Mouse (Mus musculus) cerebellum, adult 2 months (tissue): ENCODE data around the gene Gng12. TPM values are rescaled to one million over a fixed set of nuclear protein-coding genes. Genes with fewer than 3 reads are reported as not detected.
"Not testable (repeated sequence)": the region's sequence is repeated elsewhere in the genome, so short reads cannot be mapped to it uniquely, and the experiment has no call there.

ENCODE experiments used
- DNase-seq, 2 experiments: peaks; one replicate each; pipeline ENCODE4 v3.0.0; 2021
- H3K27ac ChIP-seq: fragments of 200-500 bp; 2 replicates; pipeline ENCODE4 v1.5.1; 2012; ENCODE audit warnings: low read length, control low read depth, inconsistent platforms; ENCODE audit not compliant: insufficient read depth
- H3K27me3 ChIP-seq: fragments of 200-500 bp; 2 replicates; pipeline ENCODE4 v1.6.1; 2012; ENCODE audit warnings: inconsistent platforms, mild to moderate bottlenecking, low read length, moderate library complexity; ENCODE audit not compliant: control insufficient read depth, insufficient read depth
- H3K4me1 ChIP-seq: fragments of 200-500 bp; 2 replicates; pipeline ENCODE4 v1.6.1; 2011; ENCODE audit warnings: low read length; ENCODE audit not compliant: control insufficient read depth, insufficient read depth
- H3K4me3 ChIP-seq: fragments of 200-500 bp; replicated peaks from 2 replicates; pipeline ENCODE3; 2011; ENCODE audit warnings: mild to moderate bottlenecking, low read depth, low read length, control low read depth; ENCODE audit not compliant: insufficient read depth
- CTCF ChIP-seq: fragments of 200-500 bp; IDR thresholded peaks from 2 replicates; pipeline ENCODE4 v1.5.1; 2011; ENCODE audit warnings: low read depth, mild to moderate bottlenecking, control low read depth, low read length, moderate library complexity, borderline replicate concordance; ENCODE audit not compliant: insufficient read depth
- POLR2A ChIP-seq: fragments of 200-500 bp; IDR thresholded peaks from 2 replicates; pipeline ENCODE4 v1.6.1; 2011; ENCODE audit warnings: low read length, control low read depth, borderline replicate concordance; ENCODE audit not compliant: insufficient read depth
- WGBS: fragments of 180-500 bp; shearing (Covaris S2); methylation state at CpG from one replicate; pipeline ENCODE4 v1.1.7; 2018; 5-methylcytosine and 5-hydroxymethylcytosine counted together
- polyA plus RNA-seq: library from polyadenylated mRNA; depleted of rRNA; stranded (reverse); fragments of >200 nt; gene quantifications from 2 replicates; pipeline ENCODE4 v1.2.3, GENCODE M21; 2012

Gng12 gene
- polyA plus RNA-seq, 1 experiment = 38.1 TPM

- WGBS = 58% methylated on average over 2 of the region's 2 CpGs
- no peaks in the 10 kb centered on the region for H3K4me1 ChIP-seq
- TF ChIP-seq POLR2A (no peak), CTCF (no peak)
- no peaks in the 10 kb centered on the region for H3K27me3 ChIP-seq
- DNase-seq = no peak
- no peak overlapping the region for H3K4me3 ChIP-seq
- H3K27ac ChIP-seq = no peak overlapping the region
Observed at GRCm38 (mm10) chr6:67030416-67030815, 134.2 kb downstream of the Gng12 start.

DNA sequence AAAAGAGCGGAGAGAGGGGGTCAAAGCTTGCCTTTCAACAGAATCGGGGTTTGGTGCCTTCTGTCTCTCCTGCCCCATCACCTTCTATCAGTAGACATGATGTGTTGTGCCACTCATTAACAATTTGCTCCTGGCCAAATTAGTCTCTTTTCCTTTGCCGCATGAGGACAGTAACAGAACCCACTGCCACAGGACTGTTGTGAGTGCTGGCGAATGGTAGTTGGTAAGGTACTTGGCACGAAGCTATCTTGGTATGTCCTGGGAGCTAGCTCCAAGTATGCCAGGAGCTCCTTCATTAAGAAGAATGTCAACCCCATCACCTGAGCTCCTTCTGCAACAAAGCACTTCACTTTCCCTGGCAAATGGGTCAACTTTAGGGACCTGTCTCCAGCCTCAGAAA, 134.6 kb downstream of the Gng12 start:
- DNase-seq = no peak
- TF ChIP-seq POLR2A (no peak), CTCF (no peak)
- peaks cover 1% of the 10 kb centered on the region; the same call in 1 of the 2 replicates for H3K4me1 ChIP-seq
- H3K27ac ChIP-seq = no peak overlapping the region
- no peaks in the 10 kb centered on the region for H3K27me3 ChIP-seq
- WGBS = 46% methylated on average over 5 of the region's 5 CpGs
- H3K4me3 ChIP-seq = no peak overlapping the region

- not testable (repeated sequence) for DNase-seq, H3K4me3 ChIP-seq, H3K4me1 ChIP-seq, H3K27me3 ChIP-seq, H3K27ac ChIP-seq
Observed at GRCm38 (mm10) chr6:67032551-67032950, 136.4 kb downstream of the Gng12 start.

GRCm38 (mm10) chr6:67032972-67033371, 136.8 kb downstream of the Gng12 start:
- not testable (repeated sequence) for DNase-seq, H3K27me3 ChIP-seq, H3K4me3 ChIP-seq, H3K4me1 ChIP-seq, H3K27ac ChIP-seq
- 97% methylated on average over 3 of the region's 4 CpGs for WGBS

DNA sequence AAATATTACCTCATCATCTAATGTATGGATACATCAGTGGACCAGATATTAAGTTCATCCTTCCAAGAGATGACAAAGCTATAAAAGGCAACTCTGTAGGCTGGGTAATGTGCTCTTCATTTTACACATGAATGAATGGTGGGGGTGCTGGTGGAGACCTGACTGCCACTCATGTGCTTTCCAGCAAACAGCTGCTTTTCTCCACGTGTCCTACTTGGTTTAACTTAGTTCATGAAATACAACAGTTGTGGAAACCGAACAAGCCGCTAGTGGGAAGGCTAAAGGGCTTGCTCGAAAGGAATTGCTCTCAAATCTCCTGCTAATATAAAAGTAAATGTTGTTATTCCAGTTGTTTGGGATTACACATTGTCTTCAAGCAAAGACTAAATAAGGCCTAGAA, 137.4 kb downstream of the Gng12 start:
- no peak overlapping the region for H3K27ac ChIP-seq
- H3K4me1 ChIP-seq = peaks cover 2% of the 10 kb centered on the region; the same call in 1 of the 2 replicates
- 91% methylated on average over 4 of the region's 4 CpGs for WGBS
- TF ChIP-seq CTCF (no peak), POLR2A (no peak)
- H3K27me3 ChIP-seq = no peaks in the 10 kb centered on the region
- DNase-seq = no peak
- H3K4me3 ChIP-seq = no peak overlapping the region

- Histone ChIP-seq H3K27me3 (no peaks in the 10 kb centered on the region), H3K4me1 (peaks cover 2% of the 10 kb centered on the region; the same call in 1 of the 2 replicates), H3K4me3 (no peak overlapping the region), H3K27ac (no peak overlapping the region)
- no peak for TF ChIP-seq POLR2A
- no peak for TF ChIP-seq CTCF
- DNase-seq = no peak
- 82% methylated on average over 7 of the region's 7 CpGs for WGBS
Observed at GRCm38 (mm10) chr6:67034331-67035130, 138.3 kb downstream of the Gng12 start.

DNA sequence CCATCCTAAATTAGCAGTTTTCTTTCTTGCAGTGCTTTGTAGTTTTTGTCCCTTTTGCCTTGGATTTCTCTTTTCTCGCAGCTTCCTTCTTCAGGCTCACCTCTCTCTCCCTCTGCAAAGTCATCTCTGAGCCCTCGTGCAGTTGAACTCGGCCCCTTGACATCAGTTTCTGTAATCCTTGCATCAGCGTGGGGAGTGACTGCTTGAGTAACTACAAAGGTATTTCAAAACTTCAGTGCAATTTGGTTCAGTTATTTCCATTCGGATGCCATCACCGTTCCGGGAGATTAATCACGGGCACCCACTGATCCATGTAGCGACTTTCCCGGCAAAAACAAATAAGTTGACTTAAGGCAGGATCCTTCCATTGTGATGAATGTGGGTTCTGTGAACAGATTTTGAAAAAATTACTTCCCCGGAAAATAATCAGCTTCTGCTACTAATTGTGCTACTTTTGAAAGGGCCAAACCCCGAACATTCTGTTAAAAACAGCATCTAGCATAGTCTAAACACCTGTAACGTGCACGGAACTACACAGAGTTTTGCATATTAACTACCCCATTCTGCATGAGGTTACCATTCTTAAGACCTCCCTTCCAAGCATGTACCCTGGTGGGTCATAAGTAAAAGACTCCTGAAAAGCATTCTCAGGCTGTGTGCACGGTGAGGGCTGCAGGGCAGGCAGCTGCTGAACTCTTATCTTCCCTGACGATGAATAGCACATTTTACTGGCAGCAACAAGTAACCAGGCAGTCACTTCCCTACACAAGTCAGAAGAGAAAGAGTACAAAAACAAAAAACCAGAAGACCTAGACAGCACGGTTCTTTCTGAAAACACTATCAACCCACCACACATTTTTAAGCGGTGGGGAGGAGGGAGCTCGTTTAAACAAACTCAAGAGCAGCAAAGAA, 139.4 kb downstream of the Gng12 start:
- Histone ChIP-seq H3K4me1 (peaks cover 2% of the 10 kb centered on the region; the same call in 1 of the 2 replicates), H3K27ac (no peak overlapping the region), H3K4me3 (peak overlapping the region; percentile 82), H3K27me3 (no peaks in the 10 kb centered on the region)
- DNase-seq = peak in 1 of 2 experiments; percentile 12
- TF ChIP-seq CTCF = no peak
- TF ChIP-seq POLR2A = no peak
- 39% methylated on average over 19 of the region's 19 CpGs for WGBS

DNA sequence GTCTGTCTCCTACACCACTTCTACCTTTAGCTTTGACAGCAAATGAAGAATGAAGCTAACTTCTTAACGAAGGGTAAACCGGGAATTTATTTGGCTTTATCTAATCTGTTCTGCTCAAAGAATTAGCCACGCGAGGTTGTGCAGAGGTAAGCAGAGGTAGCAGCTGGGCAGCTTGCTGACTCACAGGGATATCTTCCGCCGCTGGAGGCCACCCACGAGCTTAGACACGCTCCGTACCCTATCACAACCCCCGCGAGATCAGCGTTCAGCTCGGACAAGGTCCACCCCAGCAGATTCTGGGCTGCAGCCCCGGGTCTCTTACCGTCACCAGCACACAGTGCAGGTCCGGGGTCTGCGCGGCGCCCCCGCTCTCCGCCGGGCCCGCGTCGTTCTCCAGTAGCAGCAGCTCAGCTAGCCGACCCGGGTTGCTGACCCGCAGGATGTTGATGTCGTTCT, 140.2 kb downstream of the Gng12 start:
- 0 out of 2 replicates have a peak, but pooled peaks have one; percentile 13 for TF ChIP-seq POLR2A
- TF ChIP-seq CTCF = peak; percentile 53
- peak overlapping the region; percentile 73 for H3K27ac ChIP-seq
- peak overlapping the region; percentile 82 for H3K4me3 ChIP-seq
- DNase-seq = peak; percentile 75 to 79
- 1% methylated on average over 29 of the region's 29 CpGs for WGBS
- peaks cover 2% of the 10 kb centered on the region; the same call in 1 of the 2 replicates for H3K4me1 ChIP-seq
- H3K27me3 ChIP-seq = no peaks in the 10 kb centered on the region
